In genomic region chrX:9810101-9810500, GRCm38 (mm10) we compare ENCODE assay signal across 21 mouse cellular contexts. TPM values are rescaled to one million over a fixed set of nuclear protein-coding genes. Genes with fewer than 3 reads are reported as not detected.
"Had no signal": no experiment of that assay in that cellular context is flagged by ENCODE, and none has a peak within 500 bp of the region (broad histone marks: within the 10 kb centered on the region; RNA-seq: fewer than 3 reads in every experiment).

No protein-coding gene starts in this region.

- ATAC-seq: liver, postnatal 0 days; lung, postnatal 0 days; midbrain, embryonic 16.5 days had no signal

- DNase-seq: liver, postnatal 0 days; lung, adult 2 months; lung, postnatal 14 days; lung, postnatal 36 days; midbrain, embryonic 14.5 days; right cerebral cortex, postnatal 14 days; thymus, adult 2 months; thymus, postnatal 25 days; thymus, postnatal 4 days had no signal

RNA-seq across cellular contexts. Expression of gene Hypm, which starts 36.6 kb away (rescaled TPM):
- polyA plus RNA-seq: liver, embryonic 15.5 days; liver, postnatal 0 days; lung, adult 2 months; lung, embryonic 15.5 days; lung, postnatal 0 days; midbrain, embryonic 10.5 days; midbrain, embryonic 12.5 days; midbrain, embryonic 14.5 days; midbrain, embryonic 16.5 days; neural tube, embryonic 12.5 days; neural tube, embryonic 14.5 days; spleen, adult 2 months; stomach, embryonic 15.5 days; stomach, postnatal 0 days; thymus, adult 2 months; urinary bladder, adult 2 months had no signal

RNA-seq across cellular contexts. Expression of gene H2al3, which starts 39.4 kb away (rescaled TPM):
- polyA plus RNA-seq: liver, embryonic 15.5 days; liver, postnatal 0 days; lung, adult 2 months; lung, embryonic 15.5 days; lung, postnatal 0 days; midbrain, embryonic 10.5 days; midbrain, embryonic 12.5 days; midbrain, embryonic 14.5 days; midbrain, embryonic 16.5 days; neural tube, embryonic 12.5 days; neural tube, embryonic 14.5 days; spleen, adult 2 months; stomach, embryonic 15.5 days; stomach, postnatal 0 days; thymus, adult 2 months had no signal
